Mouse (Mus musculus): Measurements from ENCODE around the gene Bhmt.
"Not testable (repeated sequence)": the region's sequence is repeated elsewhere in the genome, so short reads cannot be mapped to it uniquely, and the experiment has no call there.

Gene Bhmt

DNA sequence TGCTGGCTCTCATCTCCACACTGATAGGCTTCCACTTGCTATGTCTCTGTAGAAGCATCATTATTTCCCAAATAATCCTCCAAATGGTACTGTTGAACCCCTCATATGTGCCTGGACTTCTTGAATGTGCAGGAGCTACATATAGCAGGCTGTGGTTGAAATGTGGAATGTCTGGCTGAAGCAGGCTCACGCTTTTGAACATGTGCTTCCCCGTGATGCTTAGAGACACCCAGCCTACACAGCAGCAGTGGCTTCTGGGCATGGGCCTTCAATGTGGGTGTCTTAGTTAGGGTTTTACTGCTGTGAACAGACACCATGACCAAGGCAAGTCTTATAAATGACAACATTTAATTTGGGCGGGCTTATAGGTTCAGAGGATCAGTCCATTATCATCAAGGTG, 30.1 kb downstream of the Bhmt start:
- no peak for DNase-seq

DNA sequence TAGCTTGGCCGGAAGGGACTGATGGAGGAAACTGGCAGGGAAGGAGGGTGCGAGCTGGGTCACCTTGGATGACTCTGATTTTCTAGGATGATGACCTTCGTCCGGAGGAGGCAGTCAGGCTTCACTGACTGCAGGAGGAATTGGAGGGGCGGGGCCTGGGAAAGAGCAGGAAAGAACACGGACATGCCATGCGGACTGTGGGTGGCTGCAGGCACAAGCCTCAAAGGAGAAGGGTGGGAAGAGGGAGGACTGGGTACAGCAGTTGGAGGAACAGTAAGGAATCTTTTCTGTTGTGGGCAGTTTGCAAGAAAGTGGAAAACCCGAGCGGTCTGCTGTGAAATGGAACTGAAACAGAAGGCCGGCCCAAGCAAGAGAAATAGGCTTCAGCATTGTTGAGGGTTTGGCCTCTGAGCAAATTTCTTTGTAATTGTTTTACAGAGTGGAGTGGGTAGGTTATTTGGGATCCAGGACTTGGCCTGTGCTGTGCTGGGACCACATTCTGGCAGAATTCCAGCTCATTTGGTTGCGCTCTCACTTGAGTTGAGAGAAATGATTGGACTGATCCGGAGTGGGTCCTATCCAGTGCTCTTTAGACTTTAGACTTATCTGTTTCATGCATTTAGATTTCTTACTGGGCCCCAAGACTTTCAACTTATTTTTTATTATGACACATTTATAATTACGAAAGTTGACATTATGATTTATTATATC, 30.7 kb downstream of the Bhmt start:
- no peak for DNase-seq

- no peak for DNase-seq
Measured at GRCm38 (mm10) chr13:93604698-93605097, 33.1 kb downstream of the Bhmt start.

- DNase-seq: no peak
Measured at GRCm38 (mm10) chr13:93601527-93601926, 36.2 kb downstream of the Bhmt start.

GRCm38 (mm10) chr13:93593040-93593699, 44.6 kb downstream of the Bhmt start:
- no peak for DNase-seq

GRCm38 (mm10) chr13:93582526-93582925, 55.2 kb downstream of the Bhmt start:
- DNase-seq: not testable (repeated sequence)

DNA sequence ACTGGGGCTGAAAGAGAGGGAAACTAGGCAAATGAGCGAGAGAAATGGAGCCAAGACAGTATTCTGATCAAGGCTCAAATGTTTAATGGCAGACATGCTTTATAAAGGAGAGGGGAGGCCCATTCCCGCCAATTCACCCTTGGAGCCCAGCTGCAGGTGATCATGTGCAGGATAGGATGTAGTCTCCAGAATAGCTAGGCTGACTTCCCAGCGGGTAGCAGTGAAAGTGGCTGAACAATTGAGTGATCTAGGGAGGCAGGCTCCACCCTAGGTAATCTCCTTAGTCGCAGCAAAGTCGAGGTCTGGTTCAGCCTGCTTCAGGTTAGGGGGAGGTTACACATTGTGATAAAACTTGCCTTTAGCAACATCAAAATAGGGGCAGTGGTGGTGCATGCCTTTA, 57.3 kb downstream of the Bhmt start:
- DNase-seq: no peak

- peak; percentile 26 to 33 for DNase-seq
Measured at GRCm38 (mm10) chr13:93569676-93570075, 68.1 kb downstream of the Bhmt start.
